10 mouse cellular contexts compared by ENCODE assay signal in genomic region chr2:71594466-71594865, GRCm38 (mm10). TPM values are rescaled to one million over a fixed set of nuclear protein-coding genes. Genes with fewer than 3 reads are reported as not detected.
DNase-seq lines count a peak whose midpoint lies in the region; ATAC-seq lines count a peak whose summit lies in the region.
"Had no signal": no experiment of that assay in that cellular context is flagged by ENCODE, and none has a peak within 500 bp of the region (broad histone marks: within the 10 kb centered on the region; RNA-seq: fewer than 3 reads in every experiment).

No protein-coding gene starts in this region.

- H3K9ac ChIP-seq in neural tube, embryonic 13.5 days: peak overlapping the region; percentile 1; the same call in 1 of the 2 replicates
- H3K9ac ChIP-seq in neural tube, embryonic 15.5 days (replicated peaks): no peak overlapping the region
- H3K9ac ChIP-seq in hindbrain, embryonic 16.5 days (ENCODE audit: low read depth, low read length): no peak overlapping the region
- H3K9ac ChIP-seq in forebrain, embryonic 13.5 days: no peak overlapping the region

- H3K27me3 ChIP-seq in neural tube, embryonic 13.5 days: peaks cover 14% of the 10 kb centered on the region
- peaks cover 5% of the 10 kb centered on the region; the same call in 1 of the 2 replicates for H3K27me3 ChIP-seq in neural tube, embryonic 15.5 days (replicated peaks)
- H3K27me3 ChIP-seq in hindbrain, embryonic 16.5 days (replicated peaks; ENCODE audit: control insufficient read depth, insufficient read depth, low read length): no peaks in the 10 kb centered on the region
- peaks cover 6% of the 10 kb centered on the region; the same call in 1 of the 2 replicates for H3K27me3 ChIP-seq in forebrain, embryonic 13.5 days

- ATAC-seq in neural tube, embryonic 13.5 days (ENCODE audit: low read depth): no peak
- no peak for ATAC-seq in neural tube, embryonic 15.5 days (ENCODE audit: low FRiP score)
- ATAC-seq in hindbrain, embryonic 16.5 days: no peak
- no peak for ATAC-seq in forebrain, embryonic 13.5 days

- 57% methylated on average over 7 of the region's 7 CpGs for WGBS in neural tube, embryonic 13.5 days
- WGBS in neural tube, embryonic 15.5 days: 58% methylated on average over 7 of the region's 7 CpGs
- WGBS in hindbrain, embryonic 16.5 days: 76% methylated on average over 7 of the region's 7 CpGs
- 90% methylated on average over 7 of the region's 7 CpGs for WGBS in forebrain, embryonic 13.5 days

- H3K36me3 ChIP-seq in neural tube, embryonic 13.5 days: no peaks in the 10 kb centered on the region
- no peaks in the 10 kb centered on the region for H3K36me3 ChIP-seq in neural tube, embryonic 15.5 days
- H3K36me3 ChIP-seq in hindbrain, embryonic 16.5 days (ENCODE audit: control insufficient read depth, insufficient read depth, low read length): no peaks in the 10 kb centered on the region
- no peaks in the 10 kb centered on the region for H3K36me3 ChIP-seq in forebrain, embryonic 13.5 days (ENCODE audit: poor library complexity, severe bottlenecking)

- H3K9me3 ChIP-seq in neural tube, embryonic 13.5 days: no peaks in the 10 kb centered on the region
- no peaks in the 10 kb centered on the region for H3K9me3 ChIP-seq in neural tube, embryonic 15.5 days (replicated peaks)
- no peaks in the 10 kb centered on the region for H3K9me3 ChIP-seq in hindbrain, embryonic 16.5 days (ENCODE audit: control insufficient read depth, low read length)
- no peaks in the 10 kb centered on the region for H3K9me3 ChIP-seq in forebrain, embryonic 13.5 days (replicated peaks)

- H3K27ac ChIP-seq in neural tube, embryonic 13.5 days (replicated peaks): 0 out of 2 replicates have a peak overlapping the region, but pooled peaks have one; percentile 18
- no peak overlapping the region for H3K27ac ChIP-seq in neural tube, embryonic 15.5 days (replicated peaks)
- H3K27ac ChIP-seq in hindbrain, embryonic 16.5 days (ENCODE audit: low read depth, low read length): no peak overlapping the region
- H3K27ac ChIP-seq in forebrain, embryonic 13.5 days: no peak overlapping the region

- H3K4me3 ChIP-seq in neural tube, embryonic 13.5 days: no peak overlapping the region
- no peak overlapping the region for H3K4me3 ChIP-seq in neural tube, embryonic 15.5 days (replicated peaks)
- H3K4me3 ChIP-seq in hindbrain, embryonic 16.5 days (ENCODE audit: low read length): no peak overlapping the region
- no peak overlapping the region for H3K4me3 ChIP-seq in forebrain, embryonic 13.5 days

- no peak overlapping the region for H3K4me2 ChIP-seq in neural tube, embryonic 13.5 days
- no peak overlapping the region for H3K4me2 ChIP-seq in neural tube, embryonic 15.5 days
- H3K4me2 ChIP-seq in hindbrain, embryonic 16.5 days (ENCODE audit: low read length): no peak overlapping the region
- no peak overlapping the region for H3K4me2 ChIP-seq in forebrain, embryonic 13.5 days

- intact Hi-C loops in heart, postnatal 25 days (cut with DNase I): no loop called here

- peaks cover 13% of the 10 kb centered on the region for H3K4me1 ChIP-seq in neural tube, embryonic 13.5 days (replicated peaks)
- H3K4me1 ChIP-seq in neural tube, embryonic 15.5 days: peaks cover 10% of the 10 kb centered on the region
- H3K4me1 ChIP-seq in hindbrain, embryonic 16.5 days (ENCODE audit: control insufficient read depth, insufficient read depth, low read depth, low read length): no peaks in the 10 kb centered on the region
- no peaks in the 10 kb centered on the region for H3K4me1 ChIP-seq in forebrain, embryonic 13.5 days

- DNase-seq in embryo, embryonic 11 days: peak; percentile 21
- DNase-seq in embryo, embryonic 10.5 days (ENCODE audit: low spot score): no peak
- DNase-seq in heart, postnatal 25 days (ENCODE audit: low spot score): peak; percentile 7
- peak; percentile 70 for DNase-seq in urinary bladder, postnatal 14 days (ENCODE audit: low spot score)
- DNase-seq: B cell, adult 2 months had no signal

RNA-seq across cellular contexts. Expression of gene Dlx2, which starts 47.9 kb away (rescaled TPM):
- 0.22 and 0.73 TPM in 2 replicates for polyA plus RNA-seq in neural tube, embryonic 13.5 days (2015; fragmentation: Nextera tagmentation; extraction: Ambion mirVana)
- 0.08 and 1.1 TPM in 2 replicates for polyA plus RNA-seq in neural tube, embryonic 15.5 days (2015; fragmentation: Nextera tagmentation; extraction: Ambion mirVana)
- not detected for total RNA-seq in heart, postnatal 25 days (2021)
- polyA plus RNA-seq in hindbrain, embryonic 16.5 days (2015; fragmentation: Nextera tagmentation; extraction: Ambion mirVana): 0.20 and 2.0 TPM in 2 replicates
- 71.0 and 83.2 TPM in 2 replicates for polyA plus RNA-seq in forebrain, embryonic 13.5 days (2015; fragmentation: Nextera tagmentation; extraction: Ambion mirVana)
- polyA plus RNA-seq: heart, postnatal 0 days had no signal

Comparison
In these comparisons a context has a peak if more than half of its experiments do, and no peak if none do; other contexts are left out.
1. RNA of gene Dlx2, which starts 47.9 kb away (polyA plus RNA-seq): 71.0 to 83.2 TPM in forebrain, embryonic 13.5 days; 0.22 to 0.73 TPM in neural tube, embryonic 13.5 days, 0.20 to 2.0 TPM in hindbrain, embryonic 16.5 days and 0.08 to 1.1 TPM in neural tube, embryonic 15.5 days; every median in the first group is over 10 times any median in the second.